Mouse (Mus musculus) MEL-GATA-1-ER (cell line): ENCODE results near the gene Gm10053.

Experiments used
- DNase-seq: peaks from one replicate; pipeline ENCODE4 v3.0.0-alpha.2; 2012; ENCODE audit warnings: low read depth; ENCODE audit errors: extremely low read depth

The Gm10053 gene

DNA sequence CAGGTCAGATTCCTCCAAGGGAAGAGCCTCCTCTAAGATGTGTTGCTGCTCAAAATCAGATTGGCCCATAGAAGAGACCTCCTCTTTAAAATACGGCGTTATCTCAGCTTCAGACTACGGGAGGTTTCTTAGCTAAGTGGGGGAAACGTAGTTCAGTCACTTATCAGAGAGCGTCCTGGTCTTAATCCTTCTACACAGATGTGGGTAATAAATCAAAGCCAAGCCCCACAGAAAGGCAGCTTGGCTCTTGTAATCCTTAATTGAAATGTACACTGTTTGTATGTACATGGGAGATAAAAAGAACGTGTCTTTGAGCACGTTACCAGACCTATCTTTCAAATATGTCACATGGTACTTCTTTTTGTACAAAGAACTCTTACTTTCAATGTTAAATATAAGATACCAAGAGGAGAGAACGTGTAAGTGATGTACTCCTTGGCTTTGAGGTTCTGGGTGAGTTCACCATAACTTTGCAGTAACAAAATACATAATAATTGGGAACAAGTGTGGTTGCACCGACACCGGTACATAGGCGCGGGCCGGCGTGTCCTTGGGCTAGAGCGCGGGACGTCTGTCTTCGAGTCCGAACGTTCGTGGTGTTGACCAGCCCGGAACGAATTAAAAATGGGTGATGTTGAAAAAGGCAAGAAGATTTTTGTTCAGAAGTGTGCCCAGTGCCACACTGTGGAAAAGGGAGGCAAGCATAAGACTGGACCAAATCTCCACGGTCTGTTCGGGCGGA lies at the start of gene Gm10053:
Gene Gm10053 (plus strand): TSS at position 558 of the 742 bp plus-strand sequence.
- peak; percentile 13 for DNase-seq

DNA sequence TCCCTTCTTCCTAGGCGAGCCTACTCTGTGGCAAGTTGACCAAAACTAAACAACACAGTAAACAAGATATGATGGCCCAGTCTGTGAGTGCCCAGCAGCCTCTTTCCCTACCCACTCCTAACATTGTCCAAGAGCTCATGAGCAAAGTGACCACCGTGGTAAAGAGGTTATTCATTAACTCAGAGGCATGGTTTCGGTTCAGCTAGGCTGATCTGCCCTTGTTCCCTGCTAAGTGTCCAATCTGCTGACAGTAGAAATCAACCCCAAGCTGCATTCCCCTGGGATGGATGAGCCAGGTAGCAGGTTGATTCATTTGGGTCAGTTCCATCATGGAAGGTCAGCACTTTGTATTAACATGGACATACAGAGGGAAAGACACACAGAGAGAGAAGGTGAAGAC lies 33.4 kb upstream of the Gm10053 start:
- no peak for DNase-seq

DNA sequence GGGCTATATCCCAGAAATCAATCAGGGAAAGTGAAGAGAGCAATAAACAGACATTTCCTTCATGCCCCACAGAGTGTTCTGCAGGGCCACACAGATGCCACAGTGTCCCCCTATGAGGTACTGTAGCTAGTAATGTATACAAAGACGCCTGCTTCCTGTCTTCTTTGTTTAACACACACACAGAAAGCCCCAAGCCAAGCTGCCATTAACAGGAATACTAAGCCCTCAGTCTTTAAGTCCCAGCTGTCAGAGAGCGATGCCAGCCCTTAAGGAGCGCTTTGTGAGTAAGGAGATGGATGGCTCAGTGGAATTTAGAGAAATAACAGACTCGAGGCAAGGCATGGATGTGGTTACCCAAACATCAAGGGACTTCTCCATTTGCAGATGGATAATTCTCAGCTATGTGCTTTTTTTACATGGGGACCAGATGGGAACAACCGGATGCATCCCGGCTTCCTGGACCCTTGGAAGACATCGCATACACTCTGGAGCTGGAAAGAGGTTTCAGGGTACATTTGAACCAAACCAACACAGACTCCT lies 30.4 kb upstream of the Gm10053 start:
- DNase-seq, result no peak

DNA sequence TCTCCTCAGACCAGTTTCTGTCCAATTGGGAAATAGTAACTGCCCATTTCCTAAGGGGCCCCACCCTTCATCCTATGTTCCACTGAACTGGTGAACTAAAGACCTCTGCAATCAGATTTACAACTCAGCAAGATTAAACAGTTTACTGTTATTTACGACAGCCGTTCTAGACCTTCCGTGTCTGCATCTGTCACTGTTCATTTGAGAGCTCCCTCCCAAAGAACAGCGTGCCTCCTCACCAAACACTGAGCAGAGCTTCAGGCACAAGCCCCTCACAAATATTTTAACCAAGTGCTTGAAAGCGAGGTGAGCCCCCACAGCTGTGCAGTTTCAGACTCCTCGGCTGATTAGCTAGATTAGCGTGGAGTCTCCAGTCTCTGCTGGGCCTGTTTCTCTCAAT lies 27.1 kb upstream of the Gm10053 start:
- no peak for DNase-seq

DNA sequence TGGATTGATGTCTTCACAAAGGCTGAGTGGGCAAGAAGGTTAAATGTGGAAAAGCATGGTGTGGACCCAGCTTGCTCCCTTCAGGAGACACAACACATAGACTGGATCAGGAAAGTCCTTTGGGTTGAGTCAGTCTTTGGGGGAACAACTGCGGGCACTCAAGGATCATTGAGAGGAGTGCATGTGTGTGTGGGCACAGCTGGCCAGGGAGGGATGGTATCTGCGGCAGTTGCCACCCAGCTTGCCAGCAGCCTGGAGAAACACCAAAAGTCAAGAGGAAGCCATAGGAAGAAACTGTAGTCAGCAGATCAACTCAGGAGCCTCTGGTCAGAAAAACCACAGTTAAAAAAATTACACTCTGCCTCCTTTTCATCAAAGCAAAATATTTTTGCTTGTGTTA lies 26.6 kb upstream of the Gm10053 start:
- DNase-seq, result no peak

DNA sequence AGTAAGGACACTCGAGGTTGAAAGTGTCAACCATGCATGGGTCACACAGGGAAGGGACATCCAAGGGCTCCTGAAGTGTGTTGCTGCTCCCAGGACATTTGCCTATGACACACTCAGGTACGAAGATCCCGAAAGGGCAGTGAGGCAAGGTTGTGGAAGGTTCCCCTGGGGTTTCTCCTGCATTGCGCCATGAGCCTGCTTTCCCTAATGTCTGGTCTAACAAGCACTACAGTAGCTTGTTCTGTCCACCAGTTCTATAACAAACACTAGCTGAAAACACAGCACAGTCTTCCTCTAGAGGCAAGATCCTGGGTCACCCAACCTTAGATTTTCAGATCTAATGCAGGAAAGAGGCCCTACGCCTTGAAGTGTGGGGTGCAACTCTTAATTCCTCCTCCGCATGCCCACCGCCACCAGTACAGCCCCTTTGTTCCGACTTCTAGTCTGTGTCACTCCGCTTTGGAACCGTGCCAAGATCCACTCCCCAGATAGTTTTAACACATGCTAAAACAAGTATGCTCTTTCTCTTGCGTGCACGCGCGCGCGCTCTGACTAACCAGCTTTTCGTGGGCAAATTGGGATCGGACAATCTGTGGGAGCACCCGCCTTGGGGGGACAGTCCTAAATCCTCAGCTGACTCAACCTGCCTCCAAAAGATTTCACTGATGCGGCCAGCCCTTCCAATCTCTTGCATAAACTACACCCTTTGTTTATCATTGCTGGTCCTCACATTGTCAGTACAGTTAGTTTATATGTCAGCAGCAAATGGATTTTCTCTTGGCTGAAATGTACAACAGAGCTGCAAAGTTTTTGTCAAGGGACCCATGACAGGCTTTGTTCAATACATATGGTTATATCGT lies 23.8 kb upstream of the Gm10053 start:
- no peak for DNase-seq

DNA sequence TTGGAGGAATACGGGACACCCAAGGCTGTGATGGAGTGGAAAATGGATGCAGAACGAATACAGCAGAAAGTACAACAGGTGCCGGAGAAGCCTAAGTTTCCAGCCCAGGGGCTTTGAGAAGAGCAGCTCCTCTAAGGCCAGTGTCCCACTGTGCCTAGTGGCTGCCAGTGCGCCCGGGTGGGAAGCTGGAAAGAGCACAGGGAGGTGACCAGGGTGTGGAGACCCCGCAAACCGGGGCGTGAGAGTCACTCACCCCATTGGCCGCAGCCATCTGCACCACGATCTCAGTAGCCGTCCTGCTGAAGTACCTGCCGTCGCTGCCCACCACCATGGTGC lies 14.2 kb upstream of the Gm10053 start:
- DNase-seq, result no peak

DNA sequence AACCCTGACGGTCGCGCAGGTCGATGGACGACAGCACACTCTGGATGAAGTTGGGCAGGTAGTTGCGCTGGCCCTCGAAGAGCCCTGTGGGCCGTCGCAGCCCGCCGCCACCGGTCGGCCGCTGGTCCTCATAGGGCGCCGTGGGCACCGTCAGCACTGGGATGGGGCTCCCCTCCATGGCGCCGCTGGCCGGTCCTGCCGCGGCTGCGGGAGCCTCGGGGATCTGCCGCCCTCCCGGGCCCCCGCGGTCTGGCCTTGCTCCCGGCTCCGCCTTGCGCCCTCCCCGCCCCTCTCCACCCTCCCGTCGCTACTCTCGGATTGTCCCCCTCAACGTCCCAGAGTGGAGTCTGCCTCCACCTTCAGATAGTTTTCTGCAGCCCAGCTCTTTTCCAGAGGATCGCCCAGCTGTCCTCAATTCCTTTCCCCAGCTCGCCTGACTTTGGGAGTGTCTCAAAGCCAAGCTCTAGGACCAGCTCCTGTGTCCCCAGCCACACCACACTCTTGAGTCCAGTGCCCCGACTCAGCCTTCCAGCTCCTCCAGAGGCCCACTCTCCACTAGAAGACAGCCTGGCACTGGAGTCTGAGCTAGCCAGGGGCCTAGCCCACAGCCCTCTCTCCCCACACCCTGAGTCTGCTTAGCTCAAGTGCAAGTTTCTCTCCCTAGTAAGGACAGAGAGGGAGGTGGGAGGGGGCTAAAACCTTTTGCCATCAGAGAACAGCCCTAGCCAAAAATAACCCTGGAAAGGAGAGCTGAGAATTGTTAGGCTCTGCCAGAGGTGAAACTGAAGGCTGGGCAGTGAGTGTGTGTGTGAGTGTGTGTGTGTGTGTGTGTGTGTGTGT lies 13.7 kb upstream of the Gm10053 start, which contains the start of gene Pgm5:
Gene Pgm5 (minus strand): TSS at position 244 of the 840 bp plus-strand sequence.
- DNase-seq, result no peak

DNA sequence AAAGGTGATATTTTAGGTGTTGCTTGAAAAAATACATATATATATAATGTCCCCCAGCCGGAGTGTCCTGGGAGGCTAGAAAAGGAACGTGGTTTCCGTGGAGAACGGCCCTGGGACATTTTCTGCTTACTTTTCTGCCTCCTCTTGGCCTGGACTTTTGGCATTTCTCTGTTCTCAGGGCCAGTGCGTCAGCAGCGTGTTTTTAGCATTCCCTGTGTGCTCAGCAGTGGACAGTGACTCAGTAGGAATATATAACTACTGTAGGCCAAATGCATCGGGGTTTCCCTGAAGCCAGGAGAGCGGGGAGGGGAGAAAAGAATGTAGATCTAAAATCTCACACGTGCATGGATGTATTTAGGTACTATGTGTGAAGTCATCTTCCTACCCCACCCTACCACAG lies 10.1 kb upstream of the Gm10053 start:
- DNase-seq, result no peak

DNA sequence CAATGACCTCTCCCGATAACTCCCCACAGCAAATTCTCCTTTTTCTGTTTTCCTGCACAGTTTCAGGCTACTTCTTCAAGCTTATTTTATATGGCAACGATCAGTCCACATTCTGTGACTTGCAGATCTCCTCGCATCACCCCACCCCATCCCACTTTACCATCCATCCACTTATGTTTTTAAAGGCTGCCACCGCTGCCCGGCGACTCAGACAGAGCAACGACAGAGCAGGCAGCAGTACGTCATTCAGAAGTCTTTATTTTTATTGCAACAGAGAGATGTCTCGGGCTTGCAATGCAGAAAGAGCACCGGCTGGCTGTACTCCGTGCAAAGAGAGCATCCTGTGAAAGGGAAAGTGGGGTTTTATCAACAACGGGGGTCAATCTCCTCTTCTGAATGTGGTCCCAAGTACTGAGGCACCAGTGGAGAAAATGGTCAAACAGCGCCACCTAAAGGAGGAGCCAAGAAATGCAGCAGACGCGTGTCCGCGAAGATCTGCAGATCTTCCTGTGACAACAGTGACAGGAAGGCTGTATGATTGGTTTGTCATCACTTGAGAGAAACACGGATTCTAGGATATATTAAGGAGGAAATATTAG lies 4.3 kb upstream of the Gm10053 start:
- peak; percentile 38 for DNase-seq

DNA sequence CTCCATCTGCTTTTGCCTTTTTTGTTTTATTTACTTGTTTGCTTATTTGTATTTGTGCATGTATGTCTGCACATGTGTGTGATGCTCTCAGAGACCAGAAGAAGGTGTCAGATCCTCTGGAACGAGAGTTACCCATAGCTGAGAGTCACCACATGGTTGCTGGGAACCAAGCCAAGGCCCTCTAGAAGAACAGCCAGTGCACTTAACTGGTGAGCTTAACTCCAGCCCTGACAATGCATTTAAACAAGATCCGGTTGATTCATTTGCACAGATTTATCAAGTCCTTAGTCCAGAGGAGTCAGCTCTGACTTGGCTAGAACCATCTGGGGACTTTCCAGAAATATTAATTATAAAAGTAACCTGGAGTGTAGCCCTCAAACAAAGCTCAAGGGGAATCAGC lies 1.6 kb upstream of the Gm10053 start:
- no peak for DNase-seq

DNA sequence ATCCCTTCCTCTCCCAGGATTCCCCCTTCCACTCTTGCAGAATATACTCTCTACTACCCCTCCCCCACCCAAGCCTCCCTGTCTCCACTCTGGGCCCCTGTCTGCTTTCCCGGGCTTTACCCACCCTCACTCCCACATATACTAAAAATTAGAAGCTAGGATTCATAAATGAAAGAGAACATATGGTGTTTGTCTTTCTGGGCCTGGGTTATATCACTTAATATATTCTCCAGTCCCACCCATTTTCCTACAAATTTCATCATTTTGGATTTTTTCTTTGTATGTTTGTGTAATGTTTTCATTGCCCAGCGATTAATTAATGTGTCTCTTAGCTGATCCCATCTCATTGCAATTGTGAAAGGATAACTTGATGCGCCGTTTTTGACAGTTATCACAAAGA lies 5.8 kb downstream of the Gm10053 start:
- DNase-seq, result no peak

DNA sequence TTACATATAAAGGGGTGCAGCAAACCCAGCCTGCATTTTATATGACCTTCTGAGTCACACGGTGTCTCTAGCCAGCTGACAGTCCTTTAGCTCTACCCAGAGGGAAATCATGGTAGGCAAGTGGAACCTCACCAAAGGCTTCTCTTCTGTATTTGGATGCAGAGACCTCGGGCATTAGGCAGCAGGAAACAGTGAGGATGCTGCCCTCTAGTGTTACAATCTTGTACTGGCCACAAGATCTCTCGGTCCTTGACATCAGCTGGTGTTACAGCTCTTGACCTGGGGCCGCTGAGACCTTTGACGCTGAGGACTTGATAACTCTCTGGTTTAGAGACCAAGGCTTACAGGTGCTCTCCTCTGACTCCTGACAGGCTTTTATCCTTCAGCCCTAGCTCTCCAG lies 10.0 kb downstream of the Gm10053 start:
- peak; percentile 24 for DNase-seq

DNA sequence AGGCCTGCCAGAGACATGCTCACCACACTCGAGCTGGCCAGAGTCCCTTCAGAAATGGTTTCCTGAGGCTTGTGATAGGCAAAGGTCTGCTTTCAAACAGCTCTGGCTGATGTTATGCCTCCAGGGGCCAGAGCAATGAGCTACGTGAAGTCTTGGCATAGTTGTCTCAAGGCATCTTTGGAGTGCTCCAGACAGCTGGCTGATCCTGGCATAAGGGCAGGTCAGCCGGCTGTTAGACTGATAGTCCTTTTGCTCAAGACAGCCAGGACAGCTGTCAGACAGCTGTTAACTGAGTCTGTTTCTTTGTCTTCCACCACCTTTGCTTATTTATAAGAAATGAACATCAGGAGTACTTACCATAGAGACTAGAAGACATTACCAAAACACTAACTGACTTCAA lies 11.4 kb downstream of the Gm10053 start:
- no peak for DNase-seq

DNA sequence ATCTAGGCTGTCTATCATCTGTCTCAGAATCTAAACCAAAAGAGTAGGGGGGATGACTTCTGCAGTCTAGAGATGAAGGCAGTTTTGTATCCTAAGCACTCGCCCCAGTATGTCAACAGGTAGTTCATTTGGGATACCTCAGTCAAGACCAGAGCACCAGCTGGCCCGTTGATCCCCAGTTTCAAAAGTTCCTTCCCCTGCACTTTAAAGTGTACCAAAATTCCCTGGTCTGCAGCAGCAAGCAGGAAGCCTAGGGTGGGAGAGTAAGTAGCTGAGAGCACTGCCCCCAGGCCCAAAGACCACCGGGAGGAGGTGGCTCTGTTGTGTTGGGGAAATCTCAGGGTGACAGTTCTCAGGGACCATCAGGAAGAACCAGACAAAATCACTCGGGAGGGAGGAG lies 21.1 kb downstream of the Gm10053 start:
- no peak for DNase-seq

DNA sequence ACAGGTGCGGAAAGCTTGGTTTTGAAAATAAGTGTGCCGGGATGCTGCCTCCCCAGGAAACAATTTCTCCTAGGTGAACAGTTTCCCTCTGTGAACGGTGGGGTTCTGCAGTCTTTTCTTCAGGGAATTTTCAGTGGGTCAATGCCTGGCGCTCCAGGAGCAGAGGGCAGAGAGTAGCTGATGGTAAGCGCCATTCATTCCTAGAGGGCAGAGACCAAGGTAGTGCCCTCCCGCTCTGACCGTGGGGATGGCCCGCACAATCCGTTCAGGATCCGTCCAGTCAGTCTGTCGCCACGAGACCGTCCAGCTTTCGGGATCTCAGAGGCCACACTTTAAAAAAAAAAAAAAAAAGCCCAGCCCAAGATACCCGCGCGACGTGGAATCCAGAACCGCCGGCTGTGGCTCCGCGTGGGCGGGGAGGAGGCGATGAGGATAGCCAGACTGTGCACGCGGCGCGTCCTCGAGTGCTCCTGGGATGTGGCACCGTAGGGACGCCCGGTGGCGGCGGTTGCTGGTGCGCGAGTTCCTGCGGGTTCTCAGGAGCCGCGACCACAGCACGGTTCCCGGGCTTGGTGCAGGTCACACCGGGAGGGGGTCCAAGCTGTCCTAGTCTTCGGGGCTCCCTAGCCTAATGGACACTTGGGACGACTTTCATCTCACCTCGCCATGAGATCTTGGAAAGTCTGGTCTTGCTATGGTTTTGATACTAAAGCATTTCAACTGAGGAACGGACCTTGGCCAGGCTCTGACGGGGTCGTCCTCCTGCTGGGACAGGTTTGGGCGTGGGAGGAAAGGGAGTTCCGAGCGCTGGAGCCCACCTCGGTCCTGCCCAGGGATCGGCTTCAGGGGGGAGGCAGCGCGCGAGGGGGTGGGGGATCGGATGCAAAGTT lies 21.8 kb downstream of the Gm10053 start:
- no peak for DNase-seq

DNA sequence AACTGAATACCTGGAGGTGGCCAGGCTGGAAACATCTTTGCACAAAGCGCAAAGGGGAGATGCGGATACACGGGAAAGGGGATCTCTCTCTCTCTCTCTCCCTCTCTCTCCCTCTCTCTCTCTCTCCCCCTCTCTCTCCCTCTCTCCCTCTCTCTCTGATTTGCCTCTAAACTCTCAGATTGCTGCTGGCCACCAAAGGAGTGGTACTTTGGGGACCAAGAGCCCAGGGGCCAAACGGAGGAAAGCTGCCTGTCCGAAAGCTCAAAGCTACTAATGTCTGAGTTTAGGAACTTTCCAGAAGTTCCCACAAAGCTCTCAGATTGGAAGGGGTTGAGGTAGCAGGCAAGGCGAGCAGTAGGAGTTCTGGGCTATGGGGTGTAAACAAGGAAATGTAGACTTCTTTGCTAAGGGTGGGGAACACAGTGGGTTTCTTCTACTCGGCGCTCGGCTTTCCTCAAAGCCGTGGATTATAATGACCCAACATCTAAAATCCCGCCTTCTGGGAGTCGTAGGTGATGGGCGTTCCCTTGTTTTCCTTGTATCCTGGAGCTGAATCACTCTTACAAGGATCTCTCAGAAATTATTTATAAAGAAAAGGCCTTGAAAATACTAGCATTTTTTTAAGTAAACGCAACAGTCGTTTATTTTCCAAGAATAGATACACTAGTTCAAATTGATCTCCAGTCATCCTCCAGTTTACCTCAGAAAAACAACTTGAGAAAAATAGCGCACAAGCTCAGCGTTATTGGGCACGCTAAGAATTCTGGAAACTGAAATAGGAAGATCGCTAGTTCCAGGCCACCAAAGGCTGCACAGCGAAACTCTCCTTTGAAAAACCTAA lies 22.6 kb downstream of the Gm10053 start:
- no peak for DNase-seq

DNA sequence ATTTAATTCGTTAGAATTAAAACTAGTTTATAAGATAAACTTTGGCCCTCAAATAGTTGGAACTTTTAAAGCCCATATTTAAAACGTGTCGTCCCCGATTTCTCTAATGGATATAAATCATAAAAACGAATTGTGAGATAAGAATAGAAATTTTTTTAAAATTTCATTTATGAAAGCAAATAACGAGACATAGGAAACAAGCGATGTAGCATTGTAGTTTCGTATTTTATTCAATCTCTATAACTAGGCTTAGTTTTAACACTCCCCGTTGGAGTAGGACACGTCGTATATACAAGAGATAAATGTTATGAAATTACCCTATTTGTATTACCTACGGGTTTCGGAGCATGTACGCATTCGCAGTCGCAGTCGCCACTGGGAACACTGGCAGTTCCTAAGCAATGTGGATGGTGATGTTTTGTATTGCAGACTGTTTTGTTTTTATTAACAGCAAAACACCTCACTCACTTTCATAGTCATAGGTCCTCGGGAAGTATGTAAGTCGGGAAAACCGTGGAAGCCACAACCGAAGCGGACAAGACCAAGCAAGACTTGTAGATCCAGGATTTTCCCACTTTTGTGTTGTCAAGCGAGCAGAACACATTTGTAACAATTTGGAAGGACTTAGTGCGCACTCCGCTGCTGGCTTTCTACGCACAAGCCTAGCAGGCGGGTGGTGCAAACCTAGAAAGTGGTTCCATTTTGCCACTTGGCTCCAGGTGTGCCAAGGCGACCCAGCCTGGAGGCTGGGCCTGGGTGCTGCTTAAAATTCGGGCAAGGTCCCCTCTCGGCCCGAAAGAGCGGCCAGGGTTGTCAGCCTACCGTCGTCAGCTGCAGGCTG lies 23.5 kb downstream of the Gm10053 start:
- DNase-seq, result no peak
